Mouse (Mus musculus): ENCODE results near the gene Iqcg. TPM values are rescaled to one million over a fixed set of nuclear protein-coding genes. Genes with fewer than 3 reads are reported as not detected.
"Not testable (repeated sequence)": the region's sequence is repeated elsewhere in the genome, so short reads cannot be mapped to it uniquely, and the experiment has no call there.

Iqcg gene
- polyA plus RNA-seq, 1 experiment: 0.92 TPM

DNA sequence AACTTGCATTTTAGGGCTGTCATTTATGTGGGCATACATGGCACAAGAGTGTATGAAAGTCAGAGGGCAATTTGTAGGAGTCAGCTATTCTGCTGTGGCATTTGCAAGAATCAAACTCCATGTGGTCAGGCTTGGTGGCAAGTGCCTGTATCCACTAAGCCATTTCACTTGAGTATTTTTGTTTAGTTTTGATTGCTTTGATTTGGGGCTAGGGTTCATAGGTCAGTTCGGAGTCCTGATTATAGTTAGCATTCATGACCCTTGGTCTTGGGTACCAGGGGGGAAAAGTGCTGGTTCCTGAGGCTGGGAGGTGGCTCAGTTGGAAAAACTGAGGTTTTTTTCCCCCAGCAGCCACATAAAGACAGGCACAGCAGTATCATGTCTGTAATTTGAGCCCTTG, 3.5 kb upstream of the Iqcg start:
- H3K4me3 ChIP-seq (ENCODE audit: insufficient read depth, poor library complexity, severe bottlenecking): no peak overlapping the region
- H3K36me3 ChIP-seq (ENCODE audit: control insufficient read depth, insufficient read depth): peaks cover 42% of the 10 kb centered on the region
- peaks cover 43% of the 10 kb centered on the region for H3K79me2 ChIP-seq (ENCODE audit: control insufficient read depth, insufficient read depth)
- H3K79me3 ChIP-seq (ENCODE audit: low read depth): peaks cover 34% of the 10 kb centered on the region
- no peak for TF ChIP-seq USF1 (IDR thresholded peaks at IDR 0.05; ENCODE audit: low read depth)
- no peak for TF ChIP-seq MAX (IDR thresholded peaks at IDR 0.05)
- TF ChIP-seq CEBPB (IDR thresholded peaks at IDR 0.05; ENCODE audit: low read depth): no peak
- no peak for TF ChIP-seq FOSL1 (IDR thresholded peaks at IDR 0.05; ENCODE audit: insufficient read depth, low read length, poor library complexity, severe bottlenecking)
- no peak for TF ChIP-seq MYOG (IDR thresholded peaks at IDR 0.05; ENCODE audit: control insufficient read depth, extremely low read depth, insufficient read length)
- no peak for TF ChIP-seq MYOD1 (IDR thresholded peaks at IDR 0.05; ENCODE audit: control insufficient read depth, insufficient read length, low read depth)
- TF ChIP-seq CTCF (IDR thresholded peaks at IDR 0.05; ENCODE audit: control insufficient read depth, insufficient read depth, insufficient read length): no peak
- no peak overlapping the region for H3ac ChIP-seq (ENCODE audit: control insufficient read depth, insufficient read length, low read depth)
- H3K27me3 ChIP-seq (ENCODE audit: control insufficient read depth, insufficient read depth, insufficient read length): no peaks in the 10 kb centered on the region

DNA sequence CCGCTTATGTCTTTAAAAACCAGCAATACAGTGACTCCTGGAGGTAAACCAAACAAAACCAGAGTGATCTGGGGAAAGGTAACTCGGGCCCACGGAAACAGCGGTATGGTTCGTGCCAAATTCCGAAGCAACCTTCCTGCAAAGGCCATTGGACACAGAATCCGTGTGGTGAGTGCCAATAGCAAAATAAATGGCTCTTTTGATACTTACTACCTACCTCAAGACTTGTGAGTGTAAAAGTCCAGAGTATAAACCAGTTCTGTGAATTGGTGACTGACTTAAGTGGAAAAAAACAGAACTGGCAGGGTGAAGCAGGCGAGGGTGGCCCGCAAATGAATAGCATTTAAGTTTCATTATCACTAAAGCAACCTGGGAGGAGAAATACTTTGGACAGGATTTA, 2.6 kb upstream of the Iqcg start:
- Histone ChIP-seq H3K79me3 (ENCODE audit: low read depth) (peaks cover 34% of the 10 kb centered on the region), H3ac (ENCODE audit: control insufficient read depth, insufficient read length, low read depth) (peak overlapping the region; percentile 26), H3K79me2 (ENCODE audit: control insufficient read depth, insufficient read depth) (peaks cover 43% of the 10 kb centered on the region), H3K36me3 (ENCODE audit: control insufficient read depth, insufficient read depth) (peaks cover 42% of the 10 kb centered on the region)
- not testable (repeated sequence) for H3K27me3 ChIP-seq (ENCODE audit: control insufficient read depth, insufficient read depth, insufficient read length); H3K4me3 ChIP-seq (ENCODE audit: insufficient read depth, poor library complexity, severe bottlenecking)

DNA sequence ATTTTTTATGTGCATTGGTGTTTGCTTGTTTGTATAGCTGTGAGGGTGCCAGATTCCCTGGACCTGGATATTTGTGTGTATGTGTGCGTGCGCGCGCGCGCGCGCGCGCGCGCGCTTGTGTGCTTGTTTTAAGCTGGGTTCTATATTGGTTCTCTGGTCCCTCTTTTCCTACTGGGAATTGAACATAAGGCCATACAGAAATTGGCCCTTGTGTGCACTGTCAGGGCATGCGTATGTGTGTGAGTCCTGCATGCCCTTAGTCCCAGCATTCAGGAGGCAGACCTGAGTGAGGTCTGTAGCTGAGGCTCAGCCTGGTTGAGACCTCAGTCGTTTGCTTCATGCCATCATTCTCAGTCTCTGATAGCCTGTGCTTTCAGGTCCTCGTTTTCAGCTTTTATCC, 2.0 kb upstream of the Iqcg start:
- no peak for TF ChIP-seq MYOD1 (IDR thresholded peaks at IDR 0.05; ENCODE audit: control insufficient read depth, insufficient read length, low read depth)
- TF ChIP-seq MYOG (IDR thresholded peaks at IDR 0.05; ENCODE audit: control insufficient read depth, extremely low read depth, insufficient read length): no peak
- TF ChIP-seq CTCF (IDR thresholded peaks at IDR 0.05; ENCODE audit: control insufficient read depth, insufficient read depth, insufficient read length): no peak
- TF ChIP-seq MAX (IDR thresholded peaks at IDR 0.05): no peak
- TF ChIP-seq FOSL1 (IDR thresholded peaks at IDR 0.05; ENCODE audit: insufficient read depth, low read length, poor library complexity, severe bottlenecking): no peak
- TF ChIP-seq CEBPB (IDR thresholded peaks at IDR 0.05; ENCODE audit: low read depth): no peak
- TF ChIP-seq USF1 (IDR thresholded peaks at IDR 0.05; ENCODE audit: low read depth): no peak
- Histone ChIP-seq H3ac (ENCODE audit: control insufficient read depth, insufficient read length, low read depth) (peak overlapping the region; percentile 93), H3K27me3 (ENCODE audit: control insufficient read depth, insufficient read depth, insufficient read length) (peaks cover 1% of the 10 kb centered on the region), H3K79me2 (ENCODE audit: control insufficient read depth, insufficient read depth) (peaks cover 43% of the 10 kb centered on the region), H3K79me3 (ENCODE audit: low read depth) (peaks cover 34% of the 10 kb centered on the region), H3K36me3 (ENCODE audit: control insufficient read depth, insufficient read depth) (peaks cover 42% of the 10 kb centered on the region), H3K4me3 (ENCODE audit: insufficient read depth, poor library complexity, severe bottlenecking) (peak overlapping the region; percentile 86)

DNA sequence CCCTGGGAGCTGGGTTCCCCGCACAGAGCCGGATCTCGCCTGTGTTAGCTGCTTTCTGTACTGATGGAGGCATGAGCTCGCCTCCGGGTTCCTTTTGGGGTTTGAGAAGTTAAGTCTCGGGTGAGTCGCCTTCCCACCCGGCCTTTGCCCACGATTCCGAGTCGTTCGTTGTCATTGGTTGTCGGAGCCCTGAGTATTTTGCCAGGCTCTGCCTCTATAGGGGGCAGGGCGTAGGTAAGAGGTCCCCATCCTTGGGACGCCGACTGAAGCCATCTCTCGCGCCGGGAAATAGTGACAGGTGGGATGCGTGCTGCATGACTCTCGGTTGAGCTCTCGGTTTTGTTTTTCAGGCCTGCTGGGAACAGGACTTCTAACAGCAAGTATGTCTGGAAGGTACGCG, 768 bp upstream of the Iqcg start:
- TF ChIP-seq FOSL1 (IDR thresholded peaks at IDR 0.05; ENCODE audit: insufficient read depth, low read length, poor library complexity, severe bottlenecking): no peak
- TF ChIP-seq MYOG (IDR thresholded peaks at IDR 0.05; ENCODE audit: control insufficient read depth, extremely low read depth, insufficient read length): no peak
- TF ChIP-seq CEBPB (IDR thresholded peaks at IDR 0.05; ENCODE audit: low read depth): no peak
- no peak for TF ChIP-seq CTCF (IDR thresholded peaks at IDR 0.05; ENCODE audit: control insufficient read depth, insufficient read depth, insufficient read length)
- no peak for TF ChIP-seq MYOD1 (IDR thresholded peaks at IDR 0.05; ENCODE audit: control insufficient read depth, insufficient read length, low read depth)
- TF ChIP-seq USF1 (IDR thresholded peaks at IDR 0.05; ENCODE audit: low read depth): no peak
- no peak for TF ChIP-seq MAX (IDR thresholded peaks at IDR 0.05)
- Histone ChIP-seq H3K79me2 (ENCODE audit: control insufficient read depth, insufficient read depth) (peaks cover 43% of the 10 kb centered on the region), H3K27me3 (ENCODE audit: control insufficient read depth, insufficient read depth, insufficient read length) (peaks cover 3% of the 10 kb centered on the region)

DNA sequence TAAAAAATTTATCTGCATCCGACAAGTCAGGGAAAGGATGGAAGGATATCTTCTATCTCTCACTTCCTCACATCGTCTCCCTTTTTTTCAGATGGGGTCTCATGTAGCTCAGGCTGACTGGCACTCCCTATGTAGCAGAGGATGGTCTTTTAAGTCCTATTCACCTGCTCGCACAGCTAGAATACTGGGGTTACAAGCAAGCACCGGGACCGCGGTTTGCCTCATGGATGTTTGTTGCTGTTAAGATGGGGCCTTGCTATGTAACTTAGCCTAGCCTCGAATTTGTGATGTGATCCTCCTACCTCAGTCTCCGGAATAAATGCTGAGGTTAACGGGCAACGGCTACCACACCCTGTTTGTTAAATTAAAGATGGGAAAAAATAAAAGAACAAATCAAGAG, 363 bp downstream of the Iqcg start:
- peaks cover 3% of the 10 kb centered on the region for H3K27me3 ChIP-seq (ENCODE audit: control insufficient read depth, insufficient read depth, insufficient read length)
- no peak overlapping the region for H3K4me3 ChIP-seq (ENCODE audit: insufficient read depth, poor library complexity, severe bottlenecking)
- H3K79me2 ChIP-seq (ENCODE audit: control insufficient read depth, insufficient read depth): peaks cover 43% of the 10 kb centered on the region
- H3K36me3 ChIP-seq (ENCODE audit: control insufficient read depth, insufficient read depth): peaks cover 37% of the 10 kb centered on the region
- TF ChIP-seq MYOD1 (IDR thresholded peaks at IDR 0.05; ENCODE audit: control insufficient read depth, insufficient read length, low read depth): no peak
- no peak for TF ChIP-seq MYOG (IDR thresholded peaks at IDR 0.05; ENCODE audit: control insufficient read depth, extremely low read depth, insufficient read length)
- no peak for TF ChIP-seq CTCF (IDR thresholded peaks at IDR 0.05; ENCODE audit: control insufficient read depth, insufficient read depth, insufficient read length)
- TF ChIP-seq CEBPB (IDR thresholded peaks at IDR 0.05; ENCODE audit: low read depth): no peak
- H3K79me3 ChIP-seq (ENCODE audit: low read depth): peaks cover 34% of the 10 kb centered on the region
- H3ac ChIP-seq (ENCODE audit: control insufficient read depth, insufficient read length, low read depth): peak overlapping the region; percentile 35

More for the DNA sequence above, 768 bp upstream of the Iqcg start:
- Histone ChIP-seq H3K4me3 (ENCODE audit: insufficient read depth, poor library complexity, severe bottlenecking) (peak overlapping the region; percentile 86), H3ac (ENCODE audit: control insufficient read depth, insufficient read length, low read depth) (peak overlapping the region; percentile 92), H3K79me3 (ENCODE audit: low read depth) (peaks cover 34% of the 10 kb centered on the region), H3K36me3 (ENCODE audit: control insufficient read depth, insufficient read depth) (peaks cover 42% of the 10 kb centered on the region)

DNA sequence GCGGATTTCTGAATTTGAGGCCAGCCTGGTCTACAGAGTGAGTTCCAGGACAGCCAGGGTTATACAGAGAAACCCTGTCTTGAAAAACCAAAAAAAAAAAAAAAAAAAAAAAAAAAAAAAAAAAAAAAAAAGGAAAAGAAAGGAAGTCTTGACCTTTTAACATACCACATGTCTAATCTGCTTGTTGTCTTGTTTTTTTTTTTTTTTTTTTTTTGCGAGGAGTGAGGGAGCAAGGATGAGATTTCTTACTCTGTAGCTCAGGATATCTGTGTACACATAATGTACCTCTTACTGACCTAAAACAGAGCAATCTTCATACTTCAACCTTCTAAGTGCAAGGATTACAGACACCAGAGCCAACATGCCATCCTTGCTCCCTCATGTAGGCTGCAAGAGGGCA, 1.1 kb downstream of the Iqcg start:
- Histone ChIP-seq H3K36me3 (ENCODE audit: control insufficient read depth, insufficient read depth) (peaks cover 30% of the 10 kb centered on the region), H3K79me3 (ENCODE audit: low read depth) (peaks cover 34% of the 10 kb centered on the region)

More for the DNA sequence above, 1.1 kb downstream of the Iqcg start:
- not testable (repeated sequence) for H3ac ChIP-seq (ENCODE audit: control insufficient read depth, insufficient read length, low read depth); H3K27me3 ChIP-seq (ENCODE audit: control insufficient read depth, insufficient read depth, insufficient read length); H3K4me3 ChIP-seq (ENCODE audit: insufficient read depth, poor library complexity, severe bottlenecking)
- H3K79me2 ChIP-seq (ENCODE audit: control insufficient read depth, insufficient read depth): peaks cover 37% of the 10 kb centered on the region
